ENCODE assay signal across 8 mouse cellular contexts in genomic region chr5:115441205-115441849, GRCm38 (mm10). TPM values are rescaled to one million over a fixed set of nuclear protein-coding genes. Genes with fewer than 3 reads are reported as not detected.
DNase-seq lines count a peak whose midpoint lies in the region; ATAC-seq and TF ChIP-seq lines count a peak whose summit lies in the region.
"Had no signal": no experiment of that assay in that cellular context is flagged by ENCODE, and none has a peak within 500 bp of the region (broad histone marks: within the 10 kb centered on the region; RNA-seq: fewer than 3 reads in every experiment).

No protein-coding gene starts in this region.

- H3K9me3 ChIP-seq in intestine, embryonic 15.5 days, result no peaks in the 10 kb centered on the region
- no peaks in the 10 kb centered on the region for H3K9me3 ChIP-seq in midbrain, embryonic 13.5 days
- H3K9me3 ChIP-seq: megakaryocyte, embryonic 14.5 days had no signal

- in situ Hi-C loops in Patski (cut with MboI; ENCODE audit: low pct_unique_long_range_greater_than_20kb), result loop anchor here (5.0 kb wide), 1 partner anchor 84 kb away; no protein-coding TSS in a partner anchor

- CTCF ChIA-PET in Patski (lab: Charles Lee), result interaction anchor here (0.8 to 1.3 kb wide), 9 partner anchors 9 to 121 kb away, joined by 3 to 6 read pairs (median 4); no protein-coding TSS in a partner anchor

- H3K27ac ChIP-seq in intestine, embryonic 15.5 days, result no peak overlapping the region
- peak overlapping the region; percentile 100 for H3K27ac ChIP-seq in midbrain, embryonic 13.5 days

- no peak overlapping the region for H3K9ac ChIP-seq in intestine, embryonic 15.5 days
- H3K9ac ChIP-seq in midbrain, embryonic 13.5 days (replicated peaks), result no peak overlapping the region

- TF ChIP-seq CTCF in Patski (IDR thresholded peaks at IDR 0.05), result no peak

- ATAC-seq in Patski, result peak; percentile 32
- ATAC-seq in frontal cortex, adult (ENCODE audit: low TSS enrichment), result peak; percentile 58; the same call in 1 of the 2 replicates
- 0 out of 2 replicates have a peak, but pooled peaks have one; percentile 34 for ATAC-seq in intestine, embryonic 15.5 days
- no peak for ATAC-seq in midbrain, embryonic 13.5 days

- POLR2A ChIA-PET in Patski (lab: Charles Lee), result interaction anchor here (0.5 to 0.7 kb wide), 2 partner anchors 90 to 96 kb away, joined by 3 to 4 read pairs; no protein-coding TSS in a partner anchor

- DNase-seq in Patski (ENCODE audit: low read depth, low spot score), result peak; percentile 25
- DNase-seq in cerebellum, adult 8-10 months, result peak; percentile 83
- peak; percentile 31 to 86 for DNase-seq in left cerebral cortex, adult 9 months (ENCODE audit: low spot score in 2 of 2)
- DNase-seq in spleen, adult 18-20 months, result peak; percentile 27 to 52

- H3K4me2 ChIP-seq in intestine, embryonic 15.5 days (replicated peaks), result no peak overlapping the region
- H3K4me2 ChIP-seq in midbrain, embryonic 13.5 days (replicated peaks), result 0 out of 2 replicates have a peak overlapping the region, but pooled peaks have one; percentile 96

- WGBS in intestine, embryonic 15.5 days, result 44% methylated on average over 14 of the region's 14 CpGs
- 31% methylated on average over 14 of the region's 14 CpGs for WGBS in midbrain, embryonic 13.5 days

- peaks cover 10% of the 10 kb centered on the region for H3K4me1 ChIP-seq in intestine, embryonic 15.5 days (replicated peaks)
- peaks cover 50% of the 10 kb centered on the region for H3K4me1 ChIP-seq in midbrain, embryonic 13.5 days (replicated peaks)

- no peaks in the 10 kb centered on the region for H3K27me3 ChIP-seq in Patski
- no peaks in the 10 kb centered on the region for H3K27me3 ChIP-seq in intestine, embryonic 15.5 days (replicated peaks)
- H3K27me3 ChIP-seq in midbrain, embryonic 13.5 days, result no peaks in the 10 kb centered on the region

- no peak overlapping the region for H3K4me3 ChIP-seq in intestine, embryonic 15.5 days (replicated peaks)
- H3K4me3 ChIP-seq in midbrain, embryonic 13.5 days (replicated peaks), result 0 out of 2 replicates have a peak overlapping the region, but pooled peaks have one; percentile 6
- H3K4me3 ChIP-seq: megakaryocyte, embryonic 14.5 days had no signal

- H3K36me3 ChIP-seq in intestine, embryonic 15.5 days, result peaks cover 21% of the 10 kb centered on the region; the same call in 1 of the 2 replicates
- H3K36me3 ChIP-seq in midbrain, embryonic 13.5 days, result peaks cover 79% of the 10 kb centered on the region

RNA-seq across cellular contexts. Expression of gene Msi1, which starts 11.9 kb away (rescaled TPM):
- polyA plus RNA-seq in Patski (2021), result 22.2 TPM
- 8.7 and 10.4 TPM in 2 replicates for polyA plus RNA-seq in intestine, embryonic 15.5 days (2015; fragmentation: Nextera tagmentation; extraction: Ambion mirVana)
- polyA plus RNA-seq in midbrain, embryonic 13.5 days (2015; fragmentation: Nextera tagmentation; extraction: Ambion mirVana), result 112 and 133 TPM in 2 replicates

RNA-seq across cellular contexts. Expression of gene Pla2g1b, which starts 24.7 kb away (rescaled TPM):
- polyA plus RNA-seq in Patski (2021), result not detected
- 2.1 and 2.9 TPM in 2 replicates for polyA plus RNA-seq in intestine, embryonic 15.5 days (2015; fragmentation: Nextera tagmentation; extraction: Ambion mirVana)
- not detected in 2 replicates for polyA plus RNA-seq in midbrain, embryonic 13.5 days (2015; fragmentation: Nextera tagmentation; extraction: Ambion mirVana)

RNA-seq across cellular contexts. Expression of gene Sirt4, which starts 43.2 kb away (rescaled TPM):
- polyA plus RNA-seq in Patski (2021), result 34.6 TPM
- 18.6 and 19.8 TPM in 2 replicates for polyA plus RNA-seq in intestine, embryonic 15.5 days (2015; fragmentation: Nextera tagmentation; extraction: Ambion mirVana)
- polyA plus RNA-seq in midbrain, embryonic 13.5 days (2015; fragmentation: Nextera tagmentation; extraction: Ambion mirVana), result 26.1 and 28.7 TPM in 2 replicates

Comparison
In these comparisons a context has a peak if more than half of its experiments do, and no peak if none do; other contexts are left out.
1. DNase-seq: peak in every context shown above with its lines; median percentile 83 in cerebellum, adult 8-10 months; 58 in left cerebral cortex, adult 9 months; 40 in spleen, adult 18-20 months; 25 in Patski.